Mouse (Mus musculus) kidney, adult 9 months (tissue): ENCODE data around the gene Slc52a3.

Experiments used
- DNase-seq: peaks from one replicate; pipeline ENCODE4 v3.0.0; 2022

Gene Slc52a3

GRCm38 (mm10) chr2:151973595-151974562, 22.4 kb upstream of the Slc52a3 start:
- DNase-seq, result peak; percentile 79

GRCm38 (mm10) chr2:151975295-151975694, 21.0 kb upstream of the Slc52a3 start:
- no peak for DNase-seq

GRCm38 (mm10) chr2:151976067-151976466, 20.2 kb upstream of the Slc52a3 start:
- peak; percentile 88 for DNase-seq

- DNase-seq, result no peak
Observed at GRCm38 (mm10) chr2:151977689-151978440, 18.4 kb upstream of the Slc52a3 start.

GRCm38 (mm10) chr2:151978494-151978893, 17.8 kb upstream of the Slc52a3 start:
- no peak for DNase-seq

GRCm38 (mm10) chr2:151979470-151980354, 16.6 kb upstream of the Slc52a3 start, which contains the start of gene Fam110a:
Gene Fam110a, minus strand, starts transcription at chr2:151980219.
- peak; percentile 95 for DNase-seq

- DNase-seq, result no peak
Observed at GRCm38 (mm10) chr2:151980355-151980693, 16.0 kb upstream of the Slc52a3 start.

- no peak for DNase-seq
Observed at GRCm38 (mm10) chr2:151981268-151981667, 15.0 kb upstream of the Slc52a3 start.

GRCm38 (mm10) chr2:151982476-151982875, 13.8 kb upstream of the Slc52a3 start:
- DNase-seq, result no peak

- DNase-seq, result no peak
Observed at GRCm38 (mm10) chr2:151984019-151984418, 12.3 kb upstream of the Slc52a3 start.

GRCm38 (mm10) chr2:151985426-151986172, 10.7 kb upstream of the Slc52a3 start:
- no peak for DNase-seq

- no peak for DNase-seq
Observed at GRCm38 (mm10) chr2:151986958-151987357, 9.4 kb upstream of the Slc52a3 start.

- DNase-seq, result no peak
Observed at GRCm38 (mm10) chr2:151988978-151989377, 7.3 kb upstream of the Slc52a3 start.

- DNase-seq, result no peak
Observed at GRCm38 (mm10) chr2:151990985-151991394, 5.3 kb upstream of the Slc52a3 start.

GRCm38 (mm10) chr2:151991446-151991845, 4.9 kb upstream of the Slc52a3 start:
- DNase-seq, result no peak

- DNase-seq, result peak; percentile 84
Observed at GRCm38 (mm10) chr2:151994350-151995122, 1.8 kb upstream of the Slc52a3 start.

GRCm38 (mm10) chr2:151997190-151997575, 872 bp downstream of the Slc52a3 start:
- DNase-seq, result peak; percentile 87

GRCm38 (mm10) chr2:151997776-151998504, 1.6 kb downstream of the Slc52a3 start:
- DNase-seq, result peak; percentile 33

- DNase-seq, result peak; percentile 66
Observed at GRCm38 (mm10) chr2:151998505-151998899, 2.2 kb downstream of the Slc52a3 start.

GRCm38 (mm10) chr2:151998932-151999331, 2.6 kb downstream of the Slc52a3 start:
- no peak for DNase-seq
